Mouse (Mus musculus) kidney, embryonic 14.5 days (tissue): Measurements from ENCODE around the gene Cyp27b1. TPM values are rescaled to one million over a fixed set of nuclear protein-coding genes. Genes with fewer than 3 reads are reported as not detected.

Experiments used
- ATAC-seq: fragments of 200-750 bp; cut with Nextera tagmentation; 2 replicates; pipeline ENCODE4 v1.8.0; 2017; ENCODE audit warnings: moderate number of reproducible peaks, mild to moderate bottlenecking, moderate TSS enrichment, moderate library complexity; ENCODE audit not compliant: low FRiP score, low TSS enrichment
- H3K27ac ChIP-seq: fragments of 300-500 bp; sonication (generic); 2 replicates; pipeline ENCODE4 v1.5.1; 2014; ENCODE audit warnings: low read depth, mild to moderate bottlenecking, low read length, moderate library complexity, mixed read lengths
- H3K27me3 ChIP-seq: fragments of 300-500 bp; sonication (generic); 2 replicates; pipeline ENCODE4 v1.6.1; 2014; ENCODE audit warnings: mild to moderate bottlenecking, low read length; ENCODE audit not compliant: control insufficient read depth, insufficient read depth
- H3K36me3 ChIP-seq: fragments of 300-500 bp; sonication (generic); 2 replicates; pipeline ENCODE4 v1.6.1; 2014; ENCODE audit warnings: low read length, mixed read lengths; ENCODE audit not compliant: control insufficient read depth, insufficient read depth
- H3K4me1 ChIP-seq: fragments of 300-500 bp; sonication (generic); 2 replicates; pipeline ENCODE4 v1.6.1; 2014; ENCODE audit warnings: low read length, mixed read lengths; ENCODE audit not compliant: control insufficient read depth, insufficient read depth
- H3K4me2 ChIP-seq: fragments of 300-500 bp; sonication (generic); replicated peaks from 2 replicates; pipeline ENCODE4 v1.6.1; 2014; ENCODE audit warnings: low read depth, mild to moderate bottlenecking, low read length
- H3K4me3 ChIP-seq: fragments of 300-500 bp; sonication (generic); 2 replicates; pipeline ENCODE4 v1.5.1; 2014; ENCODE audit warnings: mild to moderate bottlenecking, low read length
- H3K9ac ChIP-seq: fragments of 300-500 bp; sonication (generic); 2 replicates; pipeline ENCODE4 v1.6.1; 2014; ENCODE audit warnings: low read depth, mild to moderate bottlenecking, low read length, moderate library complexity
- H3K9me3 ChIP-seq: fragments of 300-500 bp; sonication (generic); 2 replicates; pipeline ENCODE4 v1.6.1; 2016; ENCODE audit warnings: low read length; ENCODE audit not compliant: control insufficient read depth
- WGBS: fragments of 180-500 bp; shearing (Covaris S2); extraction: QIAGEN DNeasy Blood & Tissue Kit; methylation state at CpG from one replicate; pipeline ENCODE4 v1.1.7; 2014; 5-methylcytosine and 5-hydroxymethylcytosine counted together
- polyA plus RNA-seq: library from polyadenylated mRNA; unstranded; fragments of >200 nt; fragmentation: Nextera tagmentation; extraction: Ambion mirVana; gene quantifications from 2 replicates; pipeline ENCODE4 v1.2.1, GENCODE M21; 2014

Gene Cyp27b1
- polyA plus RNA-seq, 1 experiment from 2014 or later: 0.41 TPM

GRCm38 (mm10) chr10:127018422-127018821 is 29.6 kb upstream of the Cyp27b1 start:
- no peaks in the 10 kb centered on the region for H3K4me1 ChIP-seq
- 69% methylated on average over 16 of the region's 16 CpGs for WGBS
- no peaks in the 10 kb centered on the region for H3K27me3 ChIP-seq
- H3K9ac ChIP-seq: no peak overlapping the region
- no peak for ATAC-seq
- H3K9me3 ChIP-seq: no peaks in the 10 kb centered on the region
- no peak overlapping the region for H3K4me2 ChIP-seq
- H3K27ac ChIP-seq: no peak overlapping the region
- peaks cover 11% of the 10 kb centered on the region for H3K36me3 ChIP-seq
- no peak overlapping the region for H3K4me3 ChIP-seq

- peak within 1 kb of the TSS; percentile 60 for H3K4me2 ChIP-seq
- peak within 1 kb of the TSS; percentile 82 for H3K9ac ChIP-seq
- ATAC-seq: peak; percentile 91
- peaks cover 7% of the 10 kb centered on the region; the same call in 1 of the 2 replicates for H3K4me1 ChIP-seq
- H3K9me3 ChIP-seq: no peaks in the 10 kb centered on the region
- peak within 1 kb of the TSS; percentile 72 for H3K27ac ChIP-seq
- WGBS: 6% methylated on average over 47 of the region's 56 CpGs
- peak within 1 kb of the TSS; percentile 59 for H3K4me3 ChIP-seq
- H3K27me3 ChIP-seq: no peaks in the 10 kb centered on the region
- H3K36me3 ChIP-seq: peaks cover 36% of the 10 kb centered on the region
These were observed 17.4 kb upstream of the Cyp27b1 start, which contains the start of gene Tsfm for GRCm38 (mm10) chr10:127030336-127031296. Gene Tsfm (minus strand): TSS chr10:127030840.

- Histone ChIP-seq H3K36me3 (peaks cover 12% of the 10 kb centered on the region; the same call in 1 of the 2 replicates), H3K4me2 (no peak overlapping the region), H3K9me3 (no peaks in the 10 kb centered on the region), H3K4me3 (no peak overlapping the region), H3K27ac (no peak overlapping the region), H3K9ac (no peak overlapping the region), H3K27me3 (no peaks in the 10 kb centered on the region), H3K4me1 (peaks cover 7% of the 10 kb centered on the region; the same call in 1 of the 2 replicates)
- no peak for ATAC-seq
- WGBS: 88% methylated on average over 8 of the region's 8 CpGs
These were observed 14.7 kb upstream of the Cyp27b1 start for GRCm38 (mm10) chr10:127033301-127033741.

GRCm38 (mm10) chr10:127036273-127036672 is 11.8 kb upstream of the Cyp27b1 start:
- no peaks in the 10 kb centered on the region for H3K36me3 ChIP-seq
- no peak overlapping the region for H3K9ac ChIP-seq
- no peak overlapping the region for H3K4me3 ChIP-seq
- WGBS: 77% methylated on average over 12 of the region's 12 CpGs
- no peaks in the 10 kb centered on the region for H3K9me3 ChIP-seq
- H3K4me1 ChIP-seq: no peaks in the 10 kb centered on the region
- peaks cover 3% of the 10 kb centered on the region; the same call in 1 of the 2 replicates for H3K27me3 ChIP-seq
- H3K27ac ChIP-seq: no peak overlapping the region
- no peak for ATAC-seq
- no peak overlapping the region for H3K4me2 ChIP-seq

- no peak for ATAC-seq
- Histone ChIP-seq H3K36me3 (no peaks in the 10 kb centered on the region), H3K9ac (no peak overlapping the region), H3K4me1 (peaks cover 4% of the 10 kb centered on the region), H3K27me3 (peaks cover 3% of the 10 kb centered on the region; the same call in 1 of the 2 replicates), H3K9me3 (no peaks in the 10 kb centered on the region), H3K4me3 (no peak overlapping the region), H3K27ac (no peak overlapping the region), H3K4me2 (no peak overlapping the region)
- 80% methylated on average over 12 of the region's 12 CpGs for WGBS
These were observed 10.4 kb upstream of the Cyp27b1 start for GRCm38 (mm10) chr10:127037641-127038040.

GRCm38 (mm10) chr10:127040569-127041214 is 7.4 kb upstream of the Cyp27b1 start:
- Histone ChIP-seq H3K27ac (no peak overlapping the region), H3K9ac (peak overlapping the region; percentile 77), H3K4me2 (peak overlapping the region; percentile 85), H3K36me3 (peaks cover 16% of the 10 kb centered on the region; the same call in 1 of the 2 replicates), H3K4me3 (peak overlapping the region; percentile 85), H3K27me3 (peaks cover 3% of the 10 kb centered on the region; the same call in 1 of the 2 replicates), H3K4me1 (peaks cover 11% of the 10 kb centered on the region), H3K9me3 (no peaks in the 10 kb centered on the region)
- WGBS: 2% methylated on average over 20 of the region's 20 CpGs
- no peak for ATAC-seq

- H3K4me2 ChIP-seq: peak within 1 kb of the TSS; percentile 85
- H3K27ac ChIP-seq: peak within 1 kb of the TSS; percentile 73; the same call in 1 of the 2 replicates
- peaks cover 11% of the 10 kb centered on the region for H3K4me1 ChIP-seq
- WGBS: 0% methylated on average over 28 of the region's 28 CpGs
- peak; percentile 75 for ATAC-seq
- H3K27me3 ChIP-seq: peaks cover 3% of the 10 kb centered on the region; the same call in 1 of the 2 replicates
- H3K36me3 ChIP-seq: peaks cover 16% of the 10 kb centered on the region
- no peaks in the 10 kb centered on the region for H3K9me3 ChIP-seq
- peak within 1 kb of the TSS; percentile 85 for H3K4me3 ChIP-seq
- H3K9ac ChIP-seq: peak within 1 kb of the TSS; percentile 77
These were observed 6.7 kb upstream of the Cyp27b1 start, which contains the start of the genes Mettl1 and Eef1akmt3 for GRCm38 (mm10) chr10:127041274-127041766. Gene Mettl1 (plus strand): TSS chr10:127041414. Gene Eef1akmt3 (minus strand): TSS chr10:127041513.

GRCm38 (mm10) chr10:127041774-127042338 is 6.2 kb upstream of the Cyp27b1 start:
- H3K27ac ChIP-seq: peak overlapping the region; percentile 73; the same call in 1 of the 2 replicates
- peak overlapping the region; percentile 77 for H3K9ac ChIP-seq
- under 1% methylated on average over 44 of the region's 44 CpGs for WGBS
- ATAC-seq: peak; percentile 86
- no peaks in the 10 kb centered on the region for H3K9me3 ChIP-seq
- peaks cover 16% of the 10 kb centered on the region for H3K36me3 ChIP-seq
- peak overlapping the region; percentile 85 for H3K4me2 ChIP-seq
- peak overlapping the region; percentile 85 for H3K4me3 ChIP-seq
- H3K4me1 ChIP-seq: peaks cover 11% of the 10 kb centered on the region
- H3K27me3 ChIP-seq: peaks cover 3% of the 10 kb centered on the region; the same call in 1 of the 2 replicates
